25 mouse cellular contexts compared by ENCODE assay signal in genomic region chr17:15690304-15690703, GRCm38 (mm10). TPM values are rescaled to one million over a fixed set of nuclear protein-coding genes. Genes with fewer than 3 reads are reported as not detected.
DNase-seq lines count a peak whose midpoint lies in the region; ATAC-seq and TF ChIP-seq lines count a peak whose summit lies in the region.
"Had no signal": no experiment of that assay in that cellular context is flagged by ENCODE, and none has a peak within 500 bp of the region (broad histone marks: within the 10 kb centered on the region; RNA-seq: fewer than 3 reads in every experiment).

No protein-coding gene starts in this region.

- no peak for ATAC-seq in liver, embryonic 12.5 days
- peak; percentile 65 for ATAC-seq in Patski
- peak; percentile 58; the same call in 1 of the 2 replicates for ATAC-seq in liver, embryonic 13.5 days (ENCODE audit: low read depth)
- ATAC-seq: forebrain, embryonic 14.5 days; midbrain, embryonic 13.5 days had no signal

- H3K4me3 ChIP-seq in liver, adult 2 months (ENCODE audit: insufficient read depth, low read depth, low read length), result peak overlapping the region; percentile 60
- H3K4me3 ChIP-seq in liver, embryonic 12.5 days, result no peak overlapping the region
- H3K4me3 ChIP-seq in liver, embryonic 13.5 days (replicated peaks), result no peak overlapping the region
- no peak overlapping the region for H3K4me3 ChIP-seq in small intestine, adult 2 months (ENCODE audit: low read depth, low read length)
- H3K4me3 ChIP-seq: hindbrain, embryonic 13.5 days; layer of hippocampus, adult 2 months; lung, embryonic 15.5 days; midbrain, embryonic 13.5 days; neural tube, embryonic 13.5 days had no signal

- no peaks in the 10 kb centered on the region for H3K79me2 ChIP-seq in liver, adult 2 months (ENCODE audit: control insufficient read depth, insufficient read depth, low read length)

- peak overlapping the region; percentile 62 for H3K27ac ChIP-seq in liver, adult 2 months (replicated peaks; ENCODE audit: insufficient read depth, low read depth, low read length)
- H3K27ac ChIP-seq in liver, embryonic 12.5 days, result no peak overlapping the region
- no peak overlapping the region for H3K27ac ChIP-seq in liver, embryonic 13.5 days
- H3K27ac ChIP-seq in small intestine, adult 2 months (ENCODE audit: insufficient read depth, low read depth, low read length), result 0 out of 2 replicates have a peak overlapping the region, but pooled peaks have one; percentile 8
- H3K27ac ChIP-seq: hindbrain, embryonic 13.5 days; layer of hippocampus, adult 2 months; lung, embryonic 15.5 days; midbrain, embryonic 13.5 days; neural tube, embryonic 13.5 days had no signal

- H3K27me3 ChIP-seq in liver, adult 2 months (ENCODE audit: control insufficient read depth, insufficient read depth, low read length), result no peaks in the 10 kb centered on the region
- no peaks in the 10 kb centered on the region for H3K27me3 ChIP-seq in liver, embryonic 12.5 days (replicated peaks)
- H3K27me3 ChIP-seq in Patski, result no peaks in the 10 kb centered on the region
- H3K27me3 ChIP-seq in liver, embryonic 13.5 days, result no peaks in the 10 kb centered on the region
- no peaks in the 10 kb centered on the region for H3K27me3 ChIP-seq in small intestine, adult 2 months (ENCODE audit: control insufficient read depth, insufficient read depth, low read length)
- H3K27me3 ChIP-seq: hindbrain, embryonic 13.5 days; lung, embryonic 15.5 days; midbrain, embryonic 13.5 days; neural tube, embryonic 13.5 days had no signal

- no peak for TF ChIP-seq POLR2A in liver, adult 2 months (IDR thresholded peaks at IDR 0.05; ENCODE audit: extremely low read depth, insufficient read depth, low read length)
- TF ChIP-seq POLR2A in small intestine, adult 2 months (IDR thresholded peaks at IDR 0.05; ENCODE audit: low read depth, low read length), result no peak

- no peak overlapping the region for H3K4me2 ChIP-seq in liver, embryonic 12.5 days
- H3K4me2 ChIP-seq in liver, embryonic 13.5 days, result no peak overlapping the region
- H3K4me2 ChIP-seq: heart, embryonic 11.5 days; hindbrain, embryonic 13.5 days; lung, embryonic 15.5 days; midbrain, embryonic 13.5 days; neural tube, embryonic 13.5 days had no signal

- no peaks in the 10 kb centered on the region for H3K9me3 ChIP-seq in liver, embryonic 12.5 days (replicated peaks)
- no peaks in the 10 kb centered on the region for H3K9me3 ChIP-seq in liver, embryonic 13.5 days (replicated peaks)
- H3K9me3 ChIP-seq: hindbrain, embryonic 13.5 days; lung, embryonic 15.5 days; midbrain, embryonic 13.5 days; neural tube, embryonic 13.5 days had no signal

- H3K4me1 ChIP-seq in liver, adult 2 months (ENCODE audit: control insufficient read depth, insufficient read depth, low read length), result peaks cover 9% of the 10 kb centered on the region
- no peaks in the 10 kb centered on the region for H3K4me1 ChIP-seq in liver, embryonic 12.5 days
- no peaks in the 10 kb centered on the region for H3K4me1 ChIP-seq in liver, embryonic 13.5 days (replicated peaks)
- peaks cover 3% of the 10 kb centered on the region; the same call in 1 of the 2 replicates for H3K4me1 ChIP-seq in small intestine, adult 2 months (ENCODE audit: control insufficient read depth, insufficient read depth, insufficient read length, low read length)
- H3K4me1 ChIP-seq: hindbrain, embryonic 13.5 days; lung, embryonic 15.5 days; midbrain, embryonic 13.5 days; neural tube, embryonic 13.5 days had no signal

- no peaks in the 10 kb centered on the region for H3K36me3 ChIP-seq in liver, adult 2 months (ENCODE audit: control insufficient read depth, insufficient read depth, low read length)
- H3K36me3 ChIP-seq in liver, embryonic 12.5 days, result no peaks in the 10 kb centered on the region
- no peaks in the 10 kb centered on the region for H3K36me3 ChIP-seq in liver, embryonic 13.5 days
- H3K36me3 ChIP-seq in small intestine, adult 2 months (ENCODE audit: control insufficient read depth, insufficient read depth, low read length), result no peaks in the 10 kb centered on the region
- H3K36me3 ChIP-seq: hindbrain, embryonic 13.5 days; lung, embryonic 15.5 days; midbrain, embryonic 13.5 days; neural tube, embryonic 13.5 days had no signal

- in situ Hi-C loops in Patski (cut with MboI; ENCODE audit: low pct_unique_long_range_greater_than_20kb), result no loop called here

- H3K9ac ChIP-seq in liver, adult 2 months (ENCODE audit: low read depth, low read length), result peak overlapping the region; percentile 63
- no peak overlapping the region for H3K9ac ChIP-seq in liver, embryonic 12.5 days
- no peak overlapping the region for H3K9ac ChIP-seq in liver, embryonic 13.5 days
- H3K9ac ChIP-seq: hindbrain, embryonic 13.5 days; lung, embryonic 15.5 days; midbrain, embryonic 13.5 days; neural tube, embryonic 13.5 days had no signal

- CTCF ChIA-PET in Patski (lab: Charles Lee), result interaction anchor here (0.8 to 1.6 kb wide), 3 partner anchors 10 to 13 kb away, joined by 4 to 8 read pairs (median 5); no protein-coding TSS in a partner anchor

- WGBS in liver, adult 2 months, result 8% methylated on average over 1 of the region's 1 CpGs
- WGBS in liver, embryonic 12.5 days (ENCODE audit: insufficient replicate concordance), result 42% methylated on average over 1 of the region's 1 CpGs
- 35% methylated on average over 1 of the region's 1 CpGs for WGBS in liver, embryonic 13.5 days (ENCODE audit: insufficient replicate concordance)
- 21% methylated on average over 1 of the region's 1 CpGs for WGBS in small intestine, adult 2 months

- TF ChIP-seq CTCF in liver, adult 2 months (IDR thresholded peaks at IDR 0.05; ENCODE audit: low read depth, low read length), result no peak
- no peak for TF ChIP-seq CTCF in Patski (IDR thresholded peaks at IDR 0.05)
- TF ChIP-seq CTCF in small intestine, adult 2 months (IDR thresholded peaks at IDR 0.05; ENCODE audit: extremely low read depth, insufficient read length, insufficient replicate concordance, low read depth, low read length), result no peak

- DNase-seq in liver, adult 2 months (ENCODE audit: extremely low read depth, low read depth, low spot score), result peak; percentile 95
- no peak for DNase-seq in Patski (ENCODE audit: low read depth, low spot score)
- DNase-seq in liver, embryonic 13.5 days, result no peak
- DNase-seq in retina, embryonic 14.5 days (ENCODE audit: low spot score), result no peak
- no peak for DNase-seq in right cerebral cortex, adult 2 months (ENCODE audit: low spot score in 2 of 2)
- no peak for DNase-seq in spleen, postnatal 10 days (ENCODE audit: low spot score in 2 of 2)
- DNase-seq: adrenal gland, adult 8-10 months; cerebellum, adult 2 months; cerebellum, postnatal 36 days; gastrocnemius, postnatal 25 days; heart, postnatal 4 days; kidney, adult 18-20 months; kidney, postnatal 10 days; right cerebral cortex, postnatal 14 days; thymus, adult 2 months; thymus, postnatal 36 days had no signal

- POLR2A ChIA-PET in Patski (lab: Charles Lee), result no interaction called here

RNA-seq across cellular contexts. Expression of gene Chd1, which starts 14.5 kb away (rescaled TPM):
- total RNA-seq in liver, adult 2 months (2014; rRNA removed), result 17.2 TPM in 2 replicates
- 2.5 and 2.7 TPM in 2 replicates for polyA plus RNA-seq in liver, adult 2 months (2012; rRNA removed)
- 28.5 and 31.5 TPM in 2 replicates for polyA plus RNA-seq in liver, embryonic 12.5 days (2016; fragmentation: Nextera tagmentation; extraction: Ambion mirVana)
- polyA plus RNA-seq in Patski (2021), result 32.6 TPM
- 16.8 and 20.5 TPM in 2 replicates for polyA plus RNA-seq in liver, embryonic 13.5 days (2015; fragmentation: Nextera tagmentation; extraction: Ambion mirVana)
- polyA plus RNA-seq in small intestine, adult 2 months (2012; rRNA removed), result 4.8 and 15.6 TPM in 2 replicates

Comparison
In these comparisons a context has a peak if more than half of its experiments do, and no peak if none do; other contexts are left out.
1. H3K27ac ChIP-seq: peak in liver, adult 2 months (single experiment) and small intestine, adult 2 months (single experiment); none in liver, embryonic 12.5 days (single experiment) and liver, embryonic 13.5 days (single experiment).